Mouse (Mus musculus): ENCODE measurements at regions not wholly inside any gene's neighbourhood (a gene's known extent, or its start where the extent isn't known, plus 50 kb on each side); places are given as distances from the start of the nearest gene placed in this dataset.

DNA sequence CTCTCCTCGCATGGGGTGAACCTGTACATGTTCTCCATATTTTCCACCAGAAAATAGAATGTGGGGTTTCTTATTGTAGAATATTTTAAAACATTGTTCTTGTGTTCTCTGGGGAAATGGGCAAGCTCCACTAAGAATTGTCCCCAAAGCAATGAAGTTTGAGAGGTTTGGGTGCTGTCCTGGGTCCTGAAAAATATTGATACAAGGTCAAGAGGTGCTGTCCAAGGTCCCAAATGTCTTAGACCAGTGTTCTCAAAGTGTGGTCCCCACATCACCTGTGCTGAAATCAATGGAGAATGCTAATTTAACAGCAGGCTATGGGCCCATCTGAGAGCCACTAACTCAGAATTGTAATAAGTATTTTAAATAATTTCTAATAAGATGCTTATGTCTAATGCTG, 204.2 kb upstream of the Pkdcc start:
- WGBS = 100% methylated on average over 1 of the region's 1 CpGs
- ATAC-seq (ENCODE audit: low FRiP score) = no peak
- H3K27me3 ChIP-seq (ENCODE audit: control insufficient read depth, insufficient read depth, low read length) = no peaks in the 10 kb centered on the region

DNA sequence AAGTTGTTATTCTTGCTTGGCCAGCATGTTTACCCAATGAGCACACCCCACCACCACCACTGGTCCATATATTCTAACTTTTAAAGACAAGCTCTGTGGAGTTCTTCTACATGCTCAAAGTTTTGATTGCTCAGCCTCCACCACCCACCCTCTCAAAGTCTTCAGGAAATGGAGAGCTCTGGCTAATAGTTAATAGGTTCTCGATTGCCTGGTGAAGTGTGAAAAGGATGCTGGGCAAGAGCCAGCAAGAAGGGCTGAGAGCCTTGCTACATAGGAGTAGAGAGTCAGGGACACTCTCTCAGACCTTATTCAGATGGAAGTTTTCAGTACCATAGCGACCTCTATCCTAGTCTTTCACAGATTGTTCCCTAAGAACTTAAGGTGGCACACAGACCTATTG, 199.4 kb upstream of the Pkdcc start:
- Histone ChIP-seq H3K9me3 (ENCODE audit: control insufficient read depth, low read length) (no peaks in the 10 kb centered on the region), H3K4me1 (replicated peaks; ENCODE audit: control insufficient read depth, insufficient read depth, low read length) (no peaks in the 10 kb centered on the region), H3K4me2 (replicated peaks) (no peak overlapping the region), H3K4me3 (replicated peaks; ENCODE audit: low read length) (no peak overlapping the region), H3K27me3 (ENCODE audit: control insufficient read depth, insufficient read depth, low read length) (no peaks in the 10 kb centered on the region), H3K27ac (no peak overlapping the region), H3K9ac (no peak overlapping the region), H3K36me3 (replicated peaks; ENCODE audit: control insufficient read depth, insufficient read depth) (no peaks in the 10 kb centered on the region)
- no peak for ATAC-seq (ENCODE audit: low FRiP score)
- WGBS = 60% methylated on average over 2 of the region's 2 CpGs
- DNase-seq (ENCODE audit: low spot score) = no peak

More for the DNA sequence above, 204.2 kb upstream of the Pkdcc start:
- no peaks in the 10 kb centered on the region for H3K36me3 ChIP-seq (replicated peaks; ENCODE audit: control insufficient read depth, insufficient read depth)
- no peak overlapping the region for H3K4me3 ChIP-seq (replicated peaks; ENCODE audit: low read length)
- H3K4me2 ChIP-seq (replicated peaks) = no peak overlapping the region
- DNase-seq (ENCODE audit: low spot score) = no peak
- no peak overlapping the region for H3K9ac ChIP-seq
- H3K4me1 ChIP-seq (replicated peaks; ENCODE audit: control insufficient read depth, insufficient read depth, low read length) = no peaks in the 10 kb centered on the region
- no peaks in the 10 kb centered on the region for H3K9me3 ChIP-seq (ENCODE audit: control insufficient read depth, low read length)
- H3K27ac ChIP-seq = no peak overlapping the region

DNA sequence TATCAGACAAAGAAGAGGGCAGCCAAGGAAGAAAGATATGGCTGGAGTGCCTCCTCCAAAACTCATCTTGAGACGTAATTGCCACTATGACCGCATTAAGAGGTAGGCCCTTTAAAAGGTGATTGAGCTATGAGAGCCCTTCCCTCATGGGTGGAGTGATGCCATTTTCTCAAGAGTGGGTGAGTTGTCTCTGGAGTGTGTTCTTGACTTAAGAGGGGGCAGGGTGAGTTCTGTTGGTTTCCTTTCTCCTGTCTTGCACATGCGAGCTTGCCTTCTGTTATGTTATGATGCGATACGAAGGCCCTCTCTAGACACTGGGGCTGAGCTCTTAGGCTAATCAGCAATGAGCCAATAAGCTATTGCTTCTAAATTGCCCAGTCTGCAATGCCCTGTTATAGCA, 198.2 kb upstream of the Pkdcc start:
- Histone ChIP-seq H3K27me3 (ENCODE audit: control insufficient read depth, insufficient read depth, low read length) (no peaks in the 10 kb centered on the region), H3K36me3 (replicated peaks; ENCODE audit: control insufficient read depth, insufficient read depth) (no peaks in the 10 kb centered on the region), H3K9me3 (ENCODE audit: control insufficient read depth, low read length) (no peaks in the 10 kb centered on the region), H3K27ac (no peak overlapping the region), H3K9ac (no peak overlapping the region), H3K4me2 (replicated peaks) (no peak overlapping the region), H3K4me3 (replicated peaks; ENCODE audit: low read length) (no peak overlapping the region), H3K4me1 (replicated peaks; ENCODE audit: control insufficient read depth, insufficient read depth, low read length) (no peaks in the 10 kb centered on the region)
- DNase-seq (ENCODE audit: low spot score) (no peak), ATAC-seq (ENCODE audit: low FRiP score) (no peak)
- WGBS = 96% methylated on average over 5 of the region's 5 CpGs

- ATAC-seq (ENCODE audit: low FRiP score) = no peak
- Histone ChIP-seq H3K4me2 (replicated peaks) (no peak overlapping the region), H3K36me3 (replicated peaks; ENCODE audit: control insufficient read depth, insufficient read depth) (no peaks in the 10 kb centered on the region), H3K27me3 (ENCODE audit: control insufficient read depth, insufficient read depth, low read length) (no peaks in the 10 kb centered on the region), H3K9me3 (ENCODE audit: control insufficient read depth, low read length) (no peaks in the 10 kb centered on the region), H3K4me3 (replicated peaks; ENCODE audit: low read length) (no peak overlapping the region), H3K4me1 (replicated peaks; ENCODE audit: control insufficient read depth, insufficient read depth, low read length) (no peaks in the 10 kb centered on the region), H3K27ac (no peak overlapping the region), H3K9ac (no peak overlapping the region)
- DNase-seq (ENCODE audit: low spot score) = no peak
- 79% methylated on average over 5 of the region's 5 CpGs for WGBS
Observed at GRCm38 (mm10) chr17:83019267-83019666, 195.8 kb upstream of the Pkdcc start.

GRCm38 (mm10) chr17:83020576-83020975, 194.5 kb upstream of the Pkdcc start:
- no peak for ATAC-seq (ENCODE audit: low FRiP score)
- no peak overlapping the region for H3K4me2 ChIP-seq (replicated peaks)
- H3K4me3 ChIP-seq (replicated peaks; ENCODE audit: low read length) = no peak overlapping the region
- 66% methylated on average over 10 of the region's 10 CpGs for WGBS
- no peaks in the 10 kb centered on the region for H3K4me1 ChIP-seq (replicated peaks; ENCODE audit: control insufficient read depth, insufficient read depth, low read length)
- no peak for DNase-seq (ENCODE audit: low spot score)
- H3K27me3 ChIP-seq (ENCODE audit: control insufficient read depth, insufficient read depth, low read length) = no peaks in the 10 kb centered on the region
- H3K9me3 ChIP-seq (ENCODE audit: control insufficient read depth, low read length) = no peaks in the 10 kb centered on the region
- no peaks in the 10 kb centered on the region for H3K36me3 ChIP-seq (replicated peaks; ENCODE audit: control insufficient read depth, insufficient read depth)
- H3K27ac ChIP-seq = no peak overlapping the region
- no peak overlapping the region for H3K9ac ChIP-seq

- Histone ChIP-seq H3K27ac (no peak overlapping the region), H3K4me1 (replicated peaks; ENCODE audit: control insufficient read depth, insufficient read depth, low read length) (no peaks in the 10 kb centered on the region), H3K9me3 (ENCODE audit: control insufficient read depth, low read length) (0 out of 2 replicates have a peak, but pooled peaks cover 4% of the 10 kb centered on the region), H3K9ac (no peak overlapping the region), H3K27me3 (ENCODE audit: control insufficient read depth, insufficient read depth, low read length) (no peaks in the 10 kb centered on the region), H3K4me2 (replicated peaks) (no peak overlapping the region), H3K36me3 (replicated peaks; ENCODE audit: control insufficient read depth, insufficient read depth) (no peaks in the 10 kb centered on the region), H3K4me3 (replicated peaks; ENCODE audit: low read length) (no peak overlapping the region)
- ATAC-seq (ENCODE audit: low FRiP score) (peak; percentile 68; the same call in 1 of the 2 replicates), DNase-seq (ENCODE audit: low spot score) (peak; percentile 95)
- WGBS = 19% methylated on average over 5 of the region's 5 CpGs
Observed at GRCm38 (mm10) chr17:83025340-83025816, 189.7 kb upstream of the Pkdcc start.

- H3K27ac ChIP-seq = peak overlapping the region; percentile 35; the same call in 1 of the 2 replicates
- ATAC-seq (ENCODE audit: low FRiP score) = no peak
- WGBS = 55% methylated on average over 6 of the region's 6 CpGs
Observed at GRCm38 (mm10) chr17:83034914-83035573, 180.0 kb upstream of the Pkdcc start.

GRCm38 (mm10) chr17:83035574-83035918, 179.5 kb upstream of the Pkdcc start:
- WGBS = 81% methylated on average over 5 of the region's 5 CpGs

More at GRCm38 (mm10) chr17:83034914-83035573, 180.0 kb upstream of the Pkdcc start:
- Histone ChIP-seq H3K9ac (no peak overlapping the region), H3K4me3 (replicated peaks; ENCODE audit: low read length) (no peak overlapping the region), H3K27me3 (ENCODE audit: control insufficient read depth, insufficient read depth, low read length) (no peaks in the 10 kb centered on the region), H3K9me3 (ENCODE audit: control insufficient read depth, low read length) (no peaks in the 10 kb centered on the region), H3K36me3 (replicated peaks; ENCODE audit: control insufficient read depth, insufficient read depth) (no peaks in the 10 kb centered on the region), H3K4me1 (replicated peaks; ENCODE audit: control insufficient read depth, insufficient read depth, low read length) (no peaks in the 10 kb centered on the region), H3K4me2 (replicated peaks) (no peak overlapping the region)
- DNase-seq (ENCODE audit: low spot score) = no peak

DNA sequence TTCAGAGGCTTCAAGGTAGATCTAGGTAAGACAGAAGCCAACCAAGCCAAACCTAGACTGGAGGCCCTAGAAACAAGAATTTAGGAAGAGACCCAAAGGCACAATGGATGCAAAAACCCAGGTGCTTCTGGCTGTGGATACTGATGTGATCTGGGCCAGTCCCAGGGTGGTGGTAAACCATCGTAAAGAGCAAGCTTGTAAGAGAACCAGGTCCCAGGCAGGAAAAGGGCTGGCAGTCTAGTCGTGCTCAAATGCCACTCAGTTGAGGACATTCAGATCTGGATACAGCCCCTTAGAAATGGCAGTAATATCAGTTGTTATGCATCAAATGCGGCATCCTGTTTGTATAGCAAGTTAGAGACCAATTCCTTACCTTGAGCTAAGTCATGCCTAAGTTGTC, 175.5 kb upstream of the Pkdcc start:
- Histone ChIP-seq H3K9ac (no peak overlapping the region), H3K4me3 (replicated peaks; ENCODE audit: low read length) (no peak overlapping the region), H3K9me3 (ENCODE audit: control insufficient read depth, low read length) (no peaks in the 10 kb centered on the region), H3K27ac (no peak overlapping the region), H3K36me3 (replicated peaks; ENCODE audit: control insufficient read depth, insufficient read depth) (no peaks in the 10 kb centered on the region), H3K4me2 (replicated peaks) (no peak overlapping the region), H3K4me1 (replicated peaks; ENCODE audit: control insufficient read depth, insufficient read depth, low read length) (no peaks in the 10 kb centered on the region), H3K27me3 (ENCODE audit: control insufficient read depth, insufficient read depth, low read length) (no peaks in the 10 kb centered on the region)
- DNase-seq (ENCODE audit: low spot score) = no peak
- WGBS = 94% methylated on average over 3 of the region's 3 CpGs
- ATAC-seq (ENCODE audit: low FRiP score) = no peak

More at GRCm38 (mm10) chr17:83035574-83035918, 179.5 kb upstream of the Pkdcc start:
- Histone ChIP-seq H3K36me3 (replicated peaks; ENCODE audit: control insufficient read depth, insufficient read depth) (no peaks in the 10 kb centered on the region), H3K9me3 (ENCODE audit: control insufficient read depth, low read length) (no peaks in the 10 kb centered on the region), H3K4me2 (replicated peaks) (no peak overlapping the region), H3K9ac (no peak overlapping the region), H3K4me3 (replicated peaks; ENCODE audit: low read length) (no peak overlapping the region), H3K27me3 (ENCODE audit: control insufficient read depth, insufficient read depth, low read length) (no peaks in the 10 kb centered on the region), H3K27ac (peak overlapping the region; percentile 35; the same call in 1 of the 2 replicates), H3K4me1 (replicated peaks; ENCODE audit: control insufficient read depth, insufficient read depth, low read length) (no peaks in the 10 kb centered on the region)
- DNase-seq (ENCODE audit: low spot score) = no peak
- ATAC-seq (ENCODE audit: low FRiP score) = no peak

- ATAC-seq (ENCODE audit: low FRiP score) = no peak
- H3K27me3 ChIP-seq (ENCODE audit: control insufficient read depth, insufficient read depth, low read length) = no peaks in the 10 kb centered on the region; the same call in 1 of the 2 replicates
- no peaks in the 10 kb centered on the region for H3K9me3 ChIP-seq (ENCODE audit: control insufficient read depth, low read length)
- DNase-seq (ENCODE audit: low spot score) = no peak
- no peak overlapping the region for H3K27ac ChIP-seq
- 70% methylated on average over 6 of the region's 6 CpGs for WGBS
- no peak overlapping the region for H3K4me2 ChIP-seq (replicated peaks)
- H3K36me3 ChIP-seq (replicated peaks; ENCODE audit: control insufficient read depth, insufficient read depth) = no peaks in the 10 kb centered on the region
- H3K9ac ChIP-seq = no peak overlapping the region
- no peaks in the 10 kb centered on the region for H3K4me1 ChIP-seq (replicated peaks; ENCODE audit: control insufficient read depth, insufficient read depth, low read length)
- no peak overlapping the region for H3K4me3 ChIP-seq (replicated peaks; ENCODE audit: low read length)
Observed at GRCm38 (mm10) chr17:83044515-83044914, 170.6 kb upstream of the Pkdcc start.

All from hindbrain, embryonic 14.5 days (tissue).